Comparison of ENCODE assay signal across 24 mouse cellular contexts in the genomic region with DNA sequence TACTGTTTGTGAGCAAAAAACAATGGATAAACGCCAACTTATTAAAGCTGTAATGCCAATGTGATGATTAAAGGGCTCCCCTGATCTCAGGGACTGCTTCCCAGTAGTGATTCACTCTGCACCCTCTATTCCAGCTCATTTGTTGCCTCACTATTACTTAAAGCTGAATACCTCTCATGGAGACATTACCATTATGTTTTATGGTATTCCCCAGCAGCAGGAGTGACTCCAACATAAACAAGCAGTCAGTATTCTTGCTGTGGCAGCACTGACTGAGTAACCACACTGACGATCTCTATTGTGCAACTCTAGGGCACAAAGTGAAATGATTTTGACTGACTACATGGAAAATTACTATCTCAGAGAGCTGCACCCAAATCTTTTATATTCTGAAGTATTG. TPM values are rescaled to one million over a fixed set of nuclear protein-coding genes. Genes with fewer than 3 reads are reported as not detected.
"Had no signal": no experiment of that assay in that cellular context is flagged by ENCODE, and none has a peak within 500 bp of the region (broad histone marks: within the 10 kb centered on the region; RNA-seq: fewer than 3 reads in every experiment).

No protein-coding gene starts in this region.

- H3K27me3 ChIP-seq: limb, embryonic 13.5 days; liver, embryonic 12.5 days; liver, embryonic 15.5 days; lung, embryonic 15.5 days had no signal

- DNase-seq: kidney, postnatal 25 days; liver; lung, adult 18-20 months; lung, postnatal 10 days; lung, postnatal 36 days; midbrain, embryonic 14.5 days; right cerebral cortex, postnatal 4 days; thymus, adult 2 months; thymus, postnatal 25 days had no signal

- ATAC-seq: liver, embryonic 12.5 days had no signal

RNA-seq across cellular contexts. Expression of a gene that starts 44.5 kb away (rescaled TPM):
- total RNA-seq: megakaryocyte progenitor cell, adult 5-6 weeks; megakaryocyte-erythroid progenitor cell, adult 5-6 weeks had no signal

RNA-seq across cellular contexts. Expression of a gene that starts 53.8 kb away (rescaled TPM):
- total RNA-seq: layer of hippocampus, adult 8-10 months; layer of hippocampus, postnatal 10 days; left cerebral cortex, postnatal 25 days; megakaryocyte progenitor cell, adult 5-6 weeks; megakaryocyte-erythroid progenitor cell, adult 5-6 weeks had no signal
- polyA plus RNA-seq: kidney, embryonic 14.5 days; limb, embryonic 10.5 days; liver, embryonic 12.5 days; liver, embryonic 15.5 days; midbrain, embryonic 11.5 days; midbrain, embryonic 14.5 days; midbrain, postnatal 0 days; neural tube, embryonic 11.5 days; neural tube, embryonic 14.5 days; thymus, adult 2 months had no signal
